Mouse (Mus musculus) megakaryocyte-erythroid progenitor cell, adult 5 weeks (primary cell): Measurements from ENCODE around the gene Gp2. TPM values are rescaled to one million over a fixed set of nuclear protein-coding genes. Genes with fewer than 3 reads are reported as not detected.

Experiments used
- polyA plus RNA-seq: library from polyadenylated mRNA; stranded (reverse); fragments of >175 nt; gene quantifications from 2 replicates; pipeline ENCODE4 v1.2.3, GENCODE M21; 2012

Gene Gp2
- polyA plus RNA-seq, result not detected in 2 replicates

DNA sequence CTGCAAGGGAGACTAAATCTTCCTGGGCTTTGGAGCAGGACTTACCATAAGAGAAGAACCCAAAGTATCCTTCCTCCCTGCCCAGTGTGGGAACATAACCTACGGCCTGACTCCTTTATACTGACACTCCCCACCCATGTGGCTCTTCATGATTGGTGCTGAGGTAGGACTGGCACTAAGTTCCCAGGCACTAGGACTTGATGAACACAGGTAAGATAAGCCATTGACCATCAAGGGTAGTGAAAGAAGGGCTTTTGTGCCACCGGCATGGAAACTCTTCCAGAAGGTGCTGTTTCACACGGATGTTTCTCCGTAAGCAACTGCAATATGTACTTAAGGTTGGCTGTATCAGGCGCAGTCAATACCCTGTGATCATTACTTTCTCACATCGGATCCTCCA is at the start of gene Gp2:
Gp2 (minus strand) TSS at position 101 of the 400 bp plus-strand sequence.

DNA sequence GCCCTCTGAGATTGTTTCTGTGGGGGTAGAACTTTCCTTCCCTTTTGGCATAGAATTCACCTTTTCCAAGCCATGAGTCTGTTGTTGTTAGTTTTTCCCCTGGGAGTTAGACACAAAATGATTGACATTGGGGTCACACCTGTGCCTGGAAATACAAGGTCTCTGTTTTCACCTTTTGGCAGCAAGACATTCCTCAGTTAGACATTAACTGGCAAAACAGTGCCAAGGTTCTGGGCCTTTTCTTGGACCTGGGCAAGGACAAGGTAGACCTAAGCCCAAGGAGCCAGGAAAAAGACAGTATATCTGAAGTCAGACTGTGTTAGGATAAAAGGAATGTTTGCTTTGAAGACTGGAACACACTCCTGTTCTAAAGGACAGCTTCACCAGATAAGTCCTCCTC is 20.2 kb upstream of the Gp2 start, which contains the start of gene Umod:
Umod (minus strand) TSS at position 27 of the 400 bp plus-strand sequence.

Other genes starting within 250 kb of the Gp2 start
- not detected in 2 replicates for gene Umod, start 20.0 kb upstream of the Gp2 start, polyA plus RNA-seq
- not detected in 2 replicates for gene Acsm5, start 60.2 kb upstream of the Gp2 start, polyA plus RNA-seq
- gene Pdilt, start 64.2 kb upstream of the Gp2 start, polyA plus RNA-seq, result not detected in 2 replicates
- gene Acsm2, start 95.1 kb upstream of the Gp2 start, polyA plus RNA-seq, result not detected in 2 replicates
- not detected in 2 replicates for gene Acsm1, start 147.7 kb upstream of the Gp2 start, polyA plus RNA-seq
- gene Acsm4, start 230.7 kb upstream of the Gp2 start, polyA plus RNA-seq, result not detected in 2 replicates